Mouse (Mus musculus) T-helper 1 cell (primary cell): ENCODE results near the gene Chmp1a.
"Not testable (repeated sequence)": the region's sequence is repeated elsewhere in the genome, so short reads cannot be mapped to it uniquely, and the experiment has no call there.

Experiments
- in situ Hi-C: fragments of 300-600 bp; cut with MboI, MseI; formaldehyde crosslinking; loops from one replicate; pipeline ENCODE4 v1.15.1; 2025; ENCODE audit warnings: high pct_unique_total_duplicates

The Chmp1a gene

DNA sequence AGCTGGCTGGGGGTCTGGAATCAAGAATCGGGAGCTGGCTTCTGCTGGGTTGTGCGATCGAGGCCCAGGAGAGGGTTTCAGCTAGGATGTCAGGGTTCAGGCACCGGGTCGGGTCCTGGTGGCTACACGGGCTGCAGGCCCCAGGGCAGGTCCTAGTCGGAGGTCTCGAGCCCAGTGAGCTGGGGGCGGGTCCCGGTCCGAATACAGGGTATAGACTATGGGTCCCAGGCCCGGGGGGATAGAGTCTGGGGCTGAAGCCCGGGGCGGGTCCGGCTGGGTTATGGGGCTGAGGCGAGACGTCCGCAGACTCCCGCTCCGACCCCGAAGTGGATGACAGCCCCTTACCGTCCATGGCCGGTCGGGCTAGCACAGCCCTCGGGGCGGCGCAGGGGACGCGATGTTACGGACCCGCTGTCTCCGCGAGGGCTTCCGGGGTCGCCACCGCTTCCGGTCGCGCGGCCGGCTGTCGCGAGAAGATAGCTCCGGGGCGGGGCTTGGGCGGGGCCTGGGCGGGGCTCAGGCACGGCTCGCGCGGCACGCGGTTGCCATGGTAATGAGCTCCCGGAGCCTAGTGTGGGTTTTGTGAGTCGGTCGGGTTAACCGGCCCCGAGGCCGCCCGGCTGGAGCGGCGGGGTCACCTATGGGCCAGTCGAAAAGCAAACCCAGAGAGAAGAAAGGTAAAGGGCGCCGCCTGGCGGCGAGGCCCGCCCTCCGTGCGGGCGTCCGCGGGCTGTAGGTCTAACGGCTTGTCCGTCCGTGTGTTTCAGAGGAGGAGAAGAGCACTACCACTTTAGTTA is at the start of gene Chmp1a, which contains the start of gene Spata33:
Gene Chmp1a (minus strand): TSS at position 443 of the 797 bp plus-strand sequence.
Gene Spata33 (plus strand): TSS at position 512 of the 797 bp plus-strand sequence.
- in situ Hi-C loops = no loop called here

DNA sequence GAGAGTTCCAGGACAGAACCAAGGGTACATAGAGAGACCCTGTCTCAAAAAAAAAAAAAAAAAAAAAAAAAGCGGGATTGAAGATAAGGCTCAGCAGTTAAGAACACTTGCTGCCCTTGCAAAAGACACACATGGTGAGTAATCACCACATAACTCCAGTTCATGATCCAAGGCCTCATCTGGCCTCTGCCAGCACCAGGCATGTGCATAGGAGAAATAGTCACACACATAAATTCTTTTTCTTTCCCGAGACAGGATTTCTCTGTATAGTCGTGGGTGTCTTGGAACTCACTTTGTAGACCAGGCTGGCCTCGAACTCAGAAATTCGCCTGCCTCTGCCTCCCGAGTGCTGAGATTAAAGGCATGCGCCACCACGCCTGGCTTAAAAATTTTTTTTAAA is 45.0 kb upstream of the Chmp1a start:
- in situ Hi-C loops = not testable (repeated sequence)

DNA sequence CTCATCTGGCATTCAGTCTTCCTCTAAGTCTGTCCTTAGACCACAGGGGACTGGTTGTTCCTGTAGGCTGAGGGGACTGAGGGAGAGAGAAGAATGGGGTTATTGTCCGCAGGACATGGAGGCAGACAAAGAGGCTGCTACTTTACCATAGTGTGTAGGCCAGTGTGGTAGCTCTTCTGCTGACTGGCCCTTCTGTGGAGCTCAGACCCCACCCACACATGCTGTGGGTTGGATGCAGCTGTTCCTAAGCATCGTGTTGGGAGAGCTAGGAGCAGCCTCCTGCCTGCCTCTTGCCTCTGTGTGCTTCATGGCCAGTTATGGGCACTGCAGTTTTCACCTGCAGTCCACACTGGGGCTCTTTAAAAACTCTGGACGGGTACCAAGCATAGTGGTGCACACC is 44.6 kb upstream of the Chmp1a start:
- in situ Hi-C loops = no loop called here

DNA sequence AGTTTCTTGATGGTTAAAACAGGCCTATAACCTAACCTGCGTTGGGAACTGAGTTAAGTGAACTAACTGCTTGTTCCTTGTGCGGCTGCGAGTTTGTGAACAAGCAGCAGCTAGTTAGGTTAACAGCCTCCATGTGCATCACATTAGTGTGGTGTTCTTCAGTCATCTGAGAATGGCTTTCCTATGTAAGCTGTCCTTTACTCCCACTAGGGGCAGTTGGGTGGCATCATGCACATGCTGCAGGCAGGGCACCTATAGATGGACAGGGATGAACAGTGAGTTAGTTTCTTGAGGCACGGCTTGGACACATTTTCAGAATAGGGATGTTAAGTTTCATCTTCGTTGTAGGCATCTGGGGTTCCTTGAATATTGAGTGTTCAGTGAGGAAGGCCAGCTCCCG is 42.6 kb upstream of the Chmp1a start:
- in situ Hi-C loops = no loop called here

DNA sequence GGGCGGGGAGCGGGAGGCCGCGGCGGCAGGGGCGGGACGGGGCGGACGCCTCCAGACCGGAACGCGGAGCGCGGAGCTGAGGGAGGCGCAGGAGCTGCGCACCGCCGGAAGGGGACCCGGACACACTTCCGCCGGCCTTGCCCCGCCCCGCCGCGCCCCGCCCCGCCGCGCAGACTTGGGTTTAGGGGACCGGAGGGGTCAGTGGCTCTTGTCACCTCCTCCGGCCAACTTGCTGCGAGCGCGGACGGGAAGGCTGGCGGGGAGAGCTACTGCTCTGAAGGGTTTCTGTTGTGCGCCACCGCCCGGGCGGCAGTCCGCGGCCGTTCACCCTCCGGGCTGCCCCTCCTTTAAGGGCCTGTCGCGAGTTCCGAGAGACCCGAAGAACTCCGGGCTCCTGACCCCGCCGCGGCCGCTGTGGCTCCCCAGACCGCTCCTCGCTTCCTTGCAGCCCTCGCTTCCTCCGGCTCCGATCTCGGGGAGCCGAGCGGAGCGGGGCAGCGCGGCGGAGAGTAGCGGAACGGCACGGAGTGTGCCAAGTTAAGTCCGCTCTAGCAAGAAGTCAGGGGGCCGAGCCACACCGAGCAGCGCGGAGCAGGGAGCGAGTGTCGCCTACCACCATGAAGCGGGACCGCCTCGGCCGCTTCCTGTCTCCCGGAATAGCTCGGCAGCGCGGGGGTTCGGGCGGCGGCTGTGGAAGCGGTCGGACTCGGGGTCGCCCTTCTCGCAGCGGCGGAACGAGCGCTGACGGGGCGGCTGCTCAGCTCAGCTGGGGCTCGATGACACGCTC is 41.7 kb upstream of the Chmp1a start, which contains the start of the genes Zfp276 and Vps9d1:
Gene Zfp276 (plus strand): TSS at position 97 of the 787 bp plus-strand sequence.
Gene Vps9d1 (minus strand): TSS at position 250 of the 787 bp plus-strand sequence.
- in situ Hi-C loops = no loop called here

DNA sequence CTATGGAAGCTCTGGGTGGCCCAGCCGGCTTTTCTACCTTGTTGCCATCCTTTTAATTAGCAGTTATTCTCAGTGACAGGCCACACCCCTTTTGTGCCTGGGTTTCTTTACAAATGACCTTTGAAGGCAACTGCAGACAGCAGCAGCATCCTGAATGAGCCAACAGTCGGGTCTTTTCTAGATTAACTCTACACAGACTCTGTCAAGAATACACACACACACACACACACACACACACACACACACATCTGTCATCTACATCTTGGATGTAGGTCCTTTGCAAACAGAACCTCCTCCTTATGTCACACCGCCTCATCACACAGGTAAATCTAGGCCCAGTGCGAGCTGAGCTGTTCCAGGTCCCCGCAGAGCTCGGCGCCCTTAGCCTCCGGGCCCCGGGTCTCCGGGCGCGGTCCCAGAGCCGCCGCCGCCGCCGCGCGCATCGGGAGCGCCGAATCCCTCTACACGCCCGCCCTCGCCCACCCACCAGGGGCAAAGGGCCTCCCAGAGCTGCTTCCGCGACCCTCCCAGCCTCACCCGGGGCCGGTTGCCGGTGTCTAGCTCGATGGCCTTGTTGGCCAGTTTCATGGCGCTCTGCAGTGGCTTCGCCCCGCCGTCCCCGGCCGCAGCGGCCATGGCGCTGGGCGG is 41.0 kb upstream of the Chmp1a start:
- in situ Hi-C loops = no loop called here

DNA sequence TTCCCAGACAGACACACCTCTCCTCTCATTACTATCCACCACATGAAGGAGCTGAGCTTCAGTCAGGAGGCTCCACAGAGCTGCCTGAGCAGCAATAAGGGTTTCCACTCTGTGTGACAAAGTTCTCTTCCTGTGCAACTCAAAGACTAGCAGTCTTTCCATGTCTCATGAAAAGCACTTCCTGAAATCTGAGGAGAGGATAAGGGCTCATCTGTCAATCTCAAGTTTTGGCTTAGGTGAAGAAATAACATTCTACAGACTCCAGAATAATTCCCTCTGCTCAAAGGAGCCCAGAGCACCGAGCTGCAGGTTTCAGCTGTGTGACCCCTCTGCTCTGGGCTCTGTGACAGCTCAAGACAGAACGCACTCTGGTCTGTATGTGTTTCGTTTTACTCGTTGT is 40.4 kb upstream of the Chmp1a start:
- in situ Hi-C loops = no loop called here

DNA sequence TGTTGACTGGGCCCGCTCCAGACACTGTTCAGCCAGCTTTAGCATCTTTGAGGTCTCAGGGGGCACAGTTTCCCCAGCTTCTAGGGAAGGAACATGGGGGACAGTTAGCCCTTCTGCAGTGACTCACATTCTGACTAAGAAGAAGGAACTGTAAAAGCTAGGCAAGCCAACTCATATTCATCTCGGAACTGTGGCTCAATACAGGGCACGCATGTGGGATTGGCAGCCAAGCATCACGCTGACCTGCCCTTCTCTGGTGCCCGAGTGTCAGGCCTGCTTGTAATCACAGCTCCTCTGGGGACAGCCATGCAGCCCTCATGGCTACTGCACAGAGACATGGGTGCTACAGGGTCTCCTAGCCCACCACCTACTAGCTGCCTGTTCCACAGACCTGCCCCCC is 38.4 kb upstream of the Chmp1a start:
- in situ Hi-C loops = no loop called here

DNA sequence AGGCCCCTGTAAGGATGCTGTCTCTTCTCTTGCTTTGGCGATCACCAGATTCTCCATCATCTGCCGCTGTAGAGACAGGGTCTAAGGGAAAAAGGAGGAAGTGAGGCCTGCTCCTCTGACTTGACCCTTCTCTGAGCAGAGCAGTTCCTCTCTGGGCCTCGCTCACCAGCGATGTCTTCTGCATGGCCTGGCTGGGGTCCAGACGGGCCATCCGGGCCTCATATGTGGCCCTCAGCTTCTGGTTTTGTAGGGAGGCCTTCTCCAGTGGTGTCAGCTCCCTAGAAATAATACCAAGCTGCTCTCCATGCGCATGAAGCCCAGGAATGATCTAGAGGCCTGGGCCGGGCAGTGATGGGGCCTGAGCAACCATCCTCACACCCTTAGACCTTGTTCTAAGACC is 36.0 kb upstream of the Chmp1a start:
- in situ Hi-C loops = no loop called here

DNA sequence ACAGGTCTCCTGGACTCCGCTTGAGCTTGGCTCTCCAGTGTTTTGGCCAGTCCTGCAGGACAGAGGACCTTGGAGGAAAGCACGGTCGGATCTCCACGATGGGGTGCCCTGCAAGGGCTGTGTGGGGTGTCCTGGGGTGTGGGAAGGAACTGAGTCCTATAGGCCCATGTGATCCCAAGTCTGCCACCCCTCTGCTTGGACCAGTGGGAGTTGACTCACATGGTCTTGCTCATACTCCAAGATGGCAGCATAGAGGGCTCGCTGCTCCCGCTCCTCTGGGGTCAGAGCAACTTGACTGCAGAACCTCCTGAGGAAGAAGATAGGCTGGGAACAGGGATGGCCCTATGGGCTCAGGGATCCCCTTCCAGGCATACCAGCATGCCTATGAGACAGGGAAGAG is 35.2 kb upstream of the Chmp1a start:
- in situ Hi-C loops = no loop called here

DNA sequence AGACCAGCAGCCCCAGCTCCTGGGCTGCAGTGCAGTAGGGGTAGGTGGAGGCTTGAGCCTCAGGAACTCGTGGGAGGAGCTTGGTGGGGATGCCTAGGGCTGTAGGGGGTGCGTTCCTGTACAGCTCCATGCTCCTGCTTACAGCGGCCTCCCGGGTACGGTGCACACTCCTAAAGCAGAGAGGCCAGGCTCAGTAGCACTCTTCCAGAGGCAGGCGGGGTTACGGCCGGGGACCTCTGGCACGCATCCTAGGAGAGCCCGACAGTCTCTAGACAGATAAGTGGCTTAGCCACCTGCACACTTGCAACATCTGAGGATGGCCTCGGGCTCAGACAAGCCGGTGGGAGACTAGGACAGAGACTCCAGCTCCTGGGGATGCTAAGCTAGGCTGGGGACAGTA is 33.0 kb upstream of the Chmp1a start:
- in situ Hi-C loops = no loop called here

DNA sequence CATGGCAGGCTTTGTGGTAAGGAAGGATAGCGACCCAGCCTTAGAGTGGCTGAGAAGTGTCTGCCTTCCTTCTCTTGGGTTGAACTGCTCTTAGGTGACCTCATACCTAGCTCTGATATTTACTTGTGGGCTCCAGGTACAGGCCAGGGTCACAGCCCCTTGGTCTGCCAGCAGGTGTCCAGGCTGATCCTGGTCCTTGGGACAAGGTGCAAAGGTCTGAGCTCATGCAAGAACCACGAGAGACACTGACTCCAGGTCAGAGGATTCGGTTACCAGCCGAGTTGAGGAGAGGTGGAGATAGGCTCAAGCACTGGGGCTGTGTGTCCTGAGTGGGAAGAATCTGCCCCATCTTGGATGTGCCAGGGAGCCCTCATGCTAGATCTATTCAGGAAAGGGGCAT is 31.8 kb upstream of the Chmp1a start:
- in situ Hi-C loops = no loop called here

DNA sequence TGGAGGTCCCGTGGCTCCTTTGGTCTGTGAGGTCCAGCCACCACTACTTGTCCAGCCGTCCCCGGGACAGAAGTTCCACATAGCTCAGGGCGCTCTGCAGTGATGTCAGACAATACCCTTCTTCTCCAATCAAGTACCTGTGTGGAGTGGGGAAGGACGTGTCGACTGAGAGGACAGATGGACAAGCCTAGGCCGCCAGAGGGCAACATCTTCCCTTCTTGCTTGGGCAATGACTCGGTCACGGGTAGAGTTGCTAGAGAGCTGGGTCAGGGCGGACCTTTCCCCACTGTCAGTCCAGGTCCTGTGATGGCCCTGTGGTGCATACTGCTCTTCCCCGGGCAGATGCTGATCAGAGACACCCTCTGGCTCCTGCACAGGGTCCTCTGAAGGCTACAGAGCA is 30.5 kb upstream of the Chmp1a start:
- in situ Hi-C loops = no loop called here

DNA sequence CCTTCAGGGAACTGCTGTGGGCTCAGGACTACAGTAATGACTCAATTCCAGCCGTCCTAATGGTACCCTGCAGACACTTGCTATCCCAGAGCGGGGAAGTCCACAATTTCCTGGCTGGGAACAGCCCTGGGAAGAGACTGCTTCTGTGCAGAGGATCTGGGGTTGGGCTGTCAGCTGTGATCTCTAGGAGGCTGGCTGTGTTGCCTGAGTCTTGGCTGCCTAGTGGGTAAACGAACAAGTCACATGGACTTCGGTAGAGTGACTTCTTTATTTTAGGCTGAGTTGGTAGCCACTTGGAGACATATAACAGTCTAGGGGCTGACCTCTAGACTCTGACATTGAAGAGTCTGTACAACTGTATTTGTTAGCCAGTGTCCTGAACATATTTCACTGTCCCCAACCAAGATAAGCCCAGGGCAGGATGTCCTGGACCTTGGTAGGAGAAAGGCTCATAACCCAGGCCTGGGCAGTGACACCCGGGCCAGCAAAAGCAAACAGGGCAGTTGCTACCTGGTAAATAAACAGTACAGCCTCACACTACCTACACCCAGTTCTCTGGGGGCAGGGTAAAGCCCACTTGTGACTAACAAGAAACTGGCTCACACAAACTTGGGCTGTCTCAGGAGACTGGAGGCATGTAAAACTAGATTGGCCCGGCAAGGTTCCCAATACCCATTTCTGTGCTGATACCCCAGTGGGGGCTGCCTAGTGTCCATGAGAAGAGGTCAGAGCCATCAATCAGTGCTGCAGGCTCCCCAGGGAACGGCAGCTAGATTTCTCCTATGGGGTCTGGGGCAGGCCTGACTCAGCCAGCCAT is 29.8 kb upstream of the Chmp1a start:
- in situ Hi-C loops = no loop called here

DNA sequence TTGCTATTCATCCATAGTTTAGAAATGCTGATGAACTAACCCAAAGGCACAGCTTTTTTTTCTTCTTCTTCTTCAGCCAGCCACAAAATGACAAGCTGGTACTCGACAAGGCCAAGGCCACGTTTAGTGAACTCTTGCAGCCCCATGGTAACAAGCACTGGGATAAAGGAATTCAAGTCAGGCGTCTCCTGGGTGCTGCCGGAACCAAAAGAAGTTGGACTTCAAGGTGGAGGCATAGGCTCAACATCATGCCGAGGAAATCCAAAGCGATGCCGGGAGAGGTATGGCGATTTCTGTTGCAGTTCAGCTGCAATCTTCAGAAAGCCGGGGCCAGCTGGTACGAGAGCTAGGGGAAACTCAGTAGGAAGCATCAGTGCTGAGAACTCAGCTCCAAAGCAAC is 26.8 kb upstream of the Chmp1a start:
- in situ Hi-C loops = no loop called here

DNA sequence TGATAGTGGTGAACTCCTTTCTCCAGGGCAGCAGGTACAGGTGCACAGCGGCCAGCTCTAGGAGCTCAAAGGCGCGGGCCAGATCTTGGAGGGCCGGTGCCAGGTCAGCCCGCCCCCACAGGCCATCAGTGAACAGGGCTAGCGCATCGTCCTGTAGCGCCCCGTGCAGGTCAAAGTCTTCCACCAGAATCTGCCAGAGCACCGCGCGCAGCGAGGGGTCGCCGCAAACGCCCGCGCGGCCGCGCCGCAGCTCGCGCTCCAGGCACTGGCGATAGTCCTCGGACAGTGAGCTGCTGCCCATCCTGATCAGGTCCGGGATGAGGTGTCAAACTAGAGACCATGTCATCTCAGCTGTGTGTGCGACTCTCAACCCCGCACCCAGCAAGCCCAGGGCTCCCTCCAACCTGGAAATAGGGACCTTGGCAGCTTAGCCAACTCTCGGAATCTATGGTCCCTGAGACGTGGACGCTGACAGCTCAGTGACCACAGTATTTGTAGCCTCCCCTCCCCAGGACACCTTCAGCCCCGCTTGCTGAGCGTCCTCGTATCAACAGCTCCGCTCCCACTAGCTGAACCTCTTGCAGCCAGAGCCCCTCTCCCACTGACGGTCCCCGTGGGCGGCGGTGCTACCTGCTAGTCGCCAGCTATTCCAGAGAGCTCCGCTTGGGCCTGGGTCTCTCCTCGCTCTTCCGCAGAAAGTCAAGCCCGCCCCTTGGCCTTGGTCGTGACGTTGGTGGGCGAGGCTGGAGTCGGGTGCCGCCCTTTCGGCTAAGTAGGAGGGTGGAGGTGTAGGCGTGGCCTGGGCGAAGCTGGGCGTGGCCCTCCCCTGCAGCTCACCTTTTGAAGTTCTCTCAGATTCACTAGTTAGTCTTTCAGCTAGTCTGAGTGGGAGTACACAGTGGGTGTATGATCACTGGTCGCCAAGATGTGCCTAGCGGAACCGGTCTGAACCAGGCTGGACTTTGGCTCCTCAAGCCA is 23.2 kb upstream of the Chmp1a start, which contains the start of gene Spata2l:
Gene Spata2l (minus strand): TSS at position 714 of the 978 bp plus-strand sequence.
- in situ Hi-C loops = no loop called here

DNA sequence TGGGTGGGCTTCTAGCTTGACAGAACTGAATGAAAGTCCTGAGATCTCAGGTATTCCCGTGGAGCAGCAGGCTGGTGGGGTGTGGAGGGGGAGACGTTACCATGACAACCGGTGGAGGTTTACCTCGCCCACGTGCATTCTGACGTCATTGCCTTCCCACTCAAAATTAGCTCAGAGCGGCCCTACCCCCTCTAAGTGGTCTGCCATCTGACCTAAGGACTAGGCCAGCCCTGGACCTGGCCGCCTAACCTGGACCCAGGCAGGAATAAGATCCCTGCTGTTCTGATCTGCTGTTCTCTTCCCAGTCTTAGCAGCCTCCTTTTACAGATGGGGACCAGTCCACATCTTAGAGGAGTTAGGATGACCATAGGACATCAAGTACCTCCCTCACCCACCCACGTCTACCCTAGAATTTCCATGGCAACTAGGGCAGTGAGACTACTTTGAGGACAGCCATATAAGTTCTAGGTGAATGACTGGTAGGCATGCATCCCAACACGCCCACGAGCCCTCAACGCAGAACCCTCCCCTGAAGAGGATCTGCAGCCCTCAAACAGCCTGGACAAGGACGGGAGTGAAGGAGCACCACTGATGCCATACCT is 22.5 kb upstream of the Chmp1a start:
- in situ Hi-C loops = no loop called here

DNA sequence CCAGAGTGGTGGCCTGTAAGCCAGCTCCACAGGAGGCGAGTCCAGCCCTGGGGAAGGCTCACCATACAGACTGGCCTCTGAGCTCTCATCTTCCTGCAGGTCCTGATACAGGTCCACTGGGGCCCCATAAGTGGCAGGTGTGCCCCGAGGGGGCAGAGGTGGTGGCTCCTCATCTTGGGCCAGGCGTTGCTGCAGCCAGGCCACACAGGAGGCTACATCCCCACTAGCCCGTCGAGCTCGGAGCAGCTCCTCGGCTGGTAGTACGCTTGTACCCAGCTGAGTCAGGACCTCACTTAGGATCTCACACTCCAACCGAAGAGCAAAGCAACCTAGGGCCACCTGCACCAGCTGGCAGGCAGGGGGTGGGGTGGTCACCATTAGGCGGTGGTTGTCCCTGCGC is 21.2 kb upstream of the Chmp1a start:
- in situ Hi-C loops = no loop called here

DNA sequence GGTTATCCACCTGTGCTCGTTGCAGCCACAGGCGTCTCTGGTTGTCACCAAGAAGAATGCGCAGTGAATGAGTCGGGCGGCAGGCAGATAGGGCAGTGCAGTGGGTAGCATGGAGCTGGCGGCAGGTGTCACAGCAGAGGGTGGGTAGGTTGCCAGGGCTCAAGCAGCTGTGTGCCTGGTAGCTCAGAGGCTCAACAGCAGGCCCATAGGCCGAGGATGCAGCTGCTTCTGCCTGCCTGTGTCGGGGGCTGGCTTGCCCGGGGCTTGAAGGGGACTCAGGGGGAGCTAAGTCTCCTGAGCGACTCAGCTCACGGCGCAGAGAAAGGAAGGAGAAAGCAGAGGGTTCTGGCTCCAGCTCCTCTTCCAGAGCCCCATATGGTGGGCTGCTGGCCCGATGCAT is 20.7 kb upstream of the Chmp1a start:
- in situ Hi-C loops = no loop called here

DNA sequence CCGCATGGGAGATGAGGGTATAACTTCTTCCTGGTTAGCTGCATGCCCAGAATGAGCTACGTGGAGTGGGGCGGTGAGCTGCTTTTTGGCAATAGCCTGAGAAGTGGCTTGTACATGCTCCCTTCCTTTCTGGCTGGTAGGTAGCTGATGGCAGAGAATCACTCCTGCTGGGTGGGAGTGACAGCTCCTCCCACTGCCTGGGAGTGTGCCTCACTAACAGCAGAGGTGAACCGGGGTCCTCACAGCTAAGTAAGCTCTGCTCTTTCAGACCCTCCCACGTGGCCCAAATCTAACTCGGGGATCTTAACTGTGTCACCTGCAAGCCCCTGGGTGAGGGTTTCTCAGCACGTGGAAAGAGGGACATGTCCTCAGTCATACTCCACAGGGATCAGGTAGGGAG is 20.0 kb upstream of the Chmp1a start:
- in situ Hi-C loops = no loop called here
